ENCODE assay signal across 29 mouse cellular contexts in genomic region chr9:113566620-113567019, GRCm38 (mm10).
A peak's percentile ranks its signal among the peaks of the same experiment; 100 is the strongest.
DNase-seq lines count a peak whose midpoint lies in the region; ATAC-seq and TF ChIP-seq lines count a peak whose summit lies in the region.
"Had no signal": no experiment of that assay in that cellular context is flagged by ENCODE, and none has a peak within 500 bp of the region (broad histone marks: within the 10 kb centered on the region; RNA-seq: fewer than 3 reads in every experiment).

No protein-coding gene starts in this region.

- no peaks in the 10 kb centered on the region for H3K27me3 ChIP-seq in kidney, embryonic 16.5 days (ENCODE audit: insufficient read depth, low read length)
- H3K27me3 ChIP-seq in kidney, embryonic 14.5 days (ENCODE audit: control insufficient read depth, insufficient read depth, low read length), result no peaks in the 10 kb centered on the region
- no peaks in the 10 kb centered on the region for H3K27me3 ChIP-seq in limb, embryonic 11.5 days (ENCODE audit: control insufficient read depth, insufficient read depth, low read length)
- H3K27me3 ChIP-seq in limb, embryonic 10.5 days (ENCODE audit: low read depth, poor library complexity, severe bottlenecking), result no peaks in the 10 kb centered on the region
- no peaks in the 10 kb centered on the region for H3K27me3 ChIP-seq in forebrain, postnatal 0 days (ENCODE audit: insufficient read depth, low read length)
- H3K27me3 ChIP-seq: CH12.LX; embryonic facial prominence, embryonic 12.5 days; embryonic facial prominence, embryonic 15.5 days; heart, embryonic 12.5 days; heart, embryonic 15.5 days; hindbrain, embryonic 13.5 days; Patski had no signal

- H3K9ac ChIP-seq in kidney, embryonic 16.5 days (replicated peaks; ENCODE audit: low read length), result no peak overlapping the region
- no peak overlapping the region for H3K9ac ChIP-seq in kidney, embryonic 14.5 days (ENCODE audit: low read depth, low read length)
- no peak overlapping the region for H3K9ac ChIP-seq in limb, embryonic 11.5 days (ENCODE audit: low read length)
- H3K9ac ChIP-seq in forebrain, postnatal 0 days, result no peak overlapping the region
- H3K9ac ChIP-seq: embryonic facial prominence, embryonic 12.5 days; embryonic facial prominence, embryonic 15.5 days; heart, embryonic 12.5 days; heart, embryonic 15.5 days; hindbrain, embryonic 13.5 days had no signal

- TF ChIP-seq CTCF in forebrain, postnatal 0 days (IDR thresholded peaks at IDR 0.05; ENCODE audit: low read depth), result no peak

- H3K4me2 ChIP-seq in kidney, embryonic 16.5 days (replicated peaks; ENCODE audit: low read depth, low read length), result no peak overlapping the region
- no peak overlapping the region for H3K4me2 ChIP-seq in kidney, embryonic 14.5 days (replicated peaks; ENCODE audit: low read depth, low read length)
- H3K4me2 ChIP-seq in limb, embryonic 11.5 days (ENCODE audit: low read depth, severe bottlenecking), result no peak overlapping the region
- no peak overlapping the region for H3K4me2 ChIP-seq in forebrain, postnatal 0 days (ENCODE audit: low read depth)
- H3K4me2 ChIP-seq: embryonic facial prominence, embryonic 12.5 days; embryonic facial prominence, embryonic 15.5 days; heart, embryonic 12.5 days; heart, embryonic 15.5 days; hindbrain, embryonic 13.5 days had no signal

- H3K36me3 ChIP-seq in kidney, embryonic 16.5 days (ENCODE audit: insufficient read depth, low read length), result no peaks in the 10 kb centered on the region
- no peaks in the 10 kb centered on the region for H3K36me3 ChIP-seq in kidney, embryonic 14.5 days (ENCODE audit: control insufficient read depth, insufficient read depth, low read length)
- H3K36me3 ChIP-seq in limb, embryonic 11.5 days (ENCODE audit: control insufficient read depth, insufficient read depth, low read length), result no peaks in the 10 kb centered on the region
- no peaks in the 10 kb centered on the region for H3K36me3 ChIP-seq in limb, embryonic 10.5 days
- no peaks in the 10 kb centered on the region for H3K36me3 ChIP-seq in forebrain, postnatal 0 days (ENCODE audit: insufficient read depth)
- H3K36me3 ChIP-seq: embryonic facial prominence, embryonic 12.5 days; embryonic facial prominence, embryonic 15.5 days; G1E; heart, embryonic 12.5 days; heart, embryonic 15.5 days; hindbrain, embryonic 10.5 days; hindbrain, embryonic 13.5 days had no signal

- no peak overlapping the region for H3K4me3 ChIP-seq in kidney, embryonic 16.5 days (ENCODE audit: low read length)
- H3K4me3 ChIP-seq in kidney, embryonic 14.5 days (ENCODE audit: low read length), result no peak overlapping the region
- no peak overlapping the region for H3K4me3 ChIP-seq in limb, embryonic 11.5 days (ENCODE audit: low read depth, low read length)
- no peak overlapping the region for H3K4me3 ChIP-seq in limb, embryonic 10.5 days
- no peak overlapping the region for H3K4me3 ChIP-seq in forebrain, postnatal 0 days (ENCODE audit: low read depth, low read length)
- H3K4me3 ChIP-seq: embryonic facial prominence, embryonic 12.5 days; embryonic facial prominence, embryonic 15.5 days; heart, embryonic 12.5 days; heart, embryonic 15.5 days; hindbrain, embryonic 10.5 days; hindbrain, embryonic 13.5 days had no signal

- no peak for ATAC-seq in kidney, embryonic 16.5 days (ENCODE audit: low FRiP score, low TSS enrichment)
- ATAC-seq in kidney, embryonic 14.5 days (ENCODE audit: low FRiP score, low TSS enrichment), result peak; percentile 86; the same call in 1 of the 2 replicates
- 0 out of 2 replicates have a peak, but pooled peaks have one; percentile 10 for ATAC-seq in limb, embryonic 11.5 days (ENCODE audit: insufficient number of reproducible peaks, low FRiP score, low TSS enrichment, low read depth)
- no peak for ATAC-seq in forebrain, postnatal 0 days
- ATAC-seq: forebrain, embryonic 14.5 days; hindbrain, embryonic 16.5 days; Patski had no signal

- DNase-seq in kidney, adult 11 months, result peak; percentile 14
- no peak for DNase-seq in kidney, postnatal 10 days
- DNase-seq in limb, embryonic 11.5 days (ENCODE audit: low spot score), result no peak
- DNase-seq in limb, embryonic 10.5 days (ENCODE audit: low spot score), result no peak
- peak; percentile 43 for DNase-seq in forelimb bud, embryonic 11.5 days (ENCODE audit: low read depth, low spot score)
- DNase-seq in forebrain, postnatal 0 days, result no peak
- DNase-seq: adrenal gland, postnatal 10 days; adrenal gland, postnatal 36 days; B cell, adult 2 months; cerebellum, adult 18-20 months; cerebellum, adult 9-10 months; cerebellum, postnatal 14 days; gastrocnemius, postnatal 10 days; gastrocnemius, postnatal 36 days; heart, postnatal 10 days; heart, postnatal 36 days had no signal

- H3K4me1 ChIP-seq in kidney, embryonic 16.5 days (ENCODE audit: insufficient read depth, low read length), result no peaks in the 10 kb centered on the region
- H3K4me1 ChIP-seq in kidney, embryonic 14.5 days (ENCODE audit: control insufficient read depth, insufficient read depth, low read length), result no peaks in the 10 kb centered on the region
- H3K4me1 ChIP-seq in limb, embryonic 11.5 days (ENCODE audit: control insufficient read depth, insufficient read depth, low read length), result no peaks in the 10 kb centered on the region
- peaks cover 13% of the 10 kb centered on the region for H3K4me1 ChIP-seq in limb, embryonic 10.5 days
- no peaks in the 10 kb centered on the region for H3K4me1 ChIP-seq in forebrain, postnatal 0 days (ENCODE audit: insufficient read depth)
- H3K4me1 ChIP-seq: embryonic facial prominence, embryonic 12.5 days; embryonic facial prominence, embryonic 15.5 days; hindbrain, embryonic 10.5 days; hindbrain, embryonic 13.5 days had no signal

- 9% methylated on average over 3 of the region's 3 CpGs for WGBS in kidney, embryonic 16.5 days
- WGBS in kidney, embryonic 14.5 days, result 5% methylated on average over 3 of the region's 3 CpGs
- WGBS in limb, embryonic 11.5 days, result 19% methylated on average over 3 of the region's 3 CpGs
- 36% methylated on average over 3 of the region's 3 CpGs for WGBS in limb, embryonic 10.5 days
- WGBS in forebrain, postnatal 0 days, result 74% methylated on average over 3 of the region's 3 CpGs

- no peak overlapping the region for H3K27ac ChIP-seq in kidney, embryonic 16.5 days (ENCODE audit: low read length)
- H3K27ac ChIP-seq in kidney, embryonic 14.5 days (ENCODE audit: low read depth, low read length), result no peak overlapping the region
- no peak overlapping the region for H3K27ac ChIP-seq in limb, embryonic 11.5 days (replicated peaks; ENCODE audit: low read depth, low read length)
- H3K27ac ChIP-seq in limb, embryonic 10.5 days, result no peak overlapping the region
- no peak overlapping the region for H3K27ac ChIP-seq in forebrain, postnatal 0 days (ENCODE audit: low read depth, low read length)
- H3K27ac ChIP-seq: embryonic facial prominence, embryonic 12.5 days; embryonic facial prominence, embryonic 15.5 days; hindbrain, embryonic 10.5 days; hindbrain, embryonic 13.5 days had no signal

- no peaks in the 10 kb centered on the region for H3K9me3 ChIP-seq in kidney, embryonic 16.5 days (ENCODE audit: low read length)
- H3K9me3 ChIP-seq in kidney, embryonic 14.5 days (ENCODE audit: control insufficient read depth, low read length), result no peaks in the 10 kb centered on the region
- H3K9me3 ChIP-seq in limb, embryonic 11.5 days (ENCODE audit: control insufficient read depth, low read length), result no peaks in the 10 kb centered on the region
- H3K9me3 ChIP-seq in limb, embryonic 10.5 days (replicated peaks), result no peaks in the 10 kb centered on the region
- H3K9me3 ChIP-seq in forebrain, postnatal 0 days (ENCODE audit: low read length), result no peaks in the 10 kb centered on the region
- H3K9me3 ChIP-seq: embryonic facial prominence, embryonic 12.5 days; embryonic facial prominence, embryonic 15.5 days; heart, embryonic 12.5 days; heart, embryonic 15.5 days; hindbrain, embryonic 10.5 days; hindbrain, embryonic 13.5 days had no signal

Comparison
In these comparisons a context has a peak if more than half of its experiments do, and no peak if none do; other contexts are left out.
1. DNase-seq: peak in kidney, adult 11 months (single experiment) and forelimb bud, embryonic 11.5 days (single experiment); none in kidney, postnatal 10 days (single experiment), limb, embryonic 11.5 days (single experiment), limb, embryonic 10.5 days (single experiment) and forebrain, postnatal 0 days (single experiment).
2. ATAC-seq: peak in kidney, embryonic 14.5 days (single experiment) and limb, embryonic 11.5 days (single experiment); none in kidney, embryonic 16.5 days (single experiment) and forebrain, postnatal 0 days (single experiment).